Mouse (Mus musculus): ENCODE results near the gene 2700081O15Rik. TPM values are rescaled to one million over a fixed set of nuclear protein-coding genes. Genes with fewer than 3 reads are reported as not detected.
A peak's percentile ranks its signal among the peaks of the same experiment; 100 is the strongest.
"Not testable (repeated sequence)": the region's sequence is repeated elsewhere in the genome, so short reads cannot be mapped to it uniquely, and the experiment has no call there.

Gene 2700081O15Rik
- 22.8 and 25.8 TPM in 2 replicates for polyA plus RNA-seq (2015; fragmentation: Nextera tagmentation; extraction: Ambion mirVana)

GRCm38 (mm10) chr19:7416834-7417735 lies at the start of gene 2700081O15Rik:
TSS of gene 2700081O15Rik (plus strand) at chr19:7417625.
- Histone ChIP-seq H3K4me2 (ENCODE audit: low read length) (peak within 1 kb of the TSS; percentile 70), H3K27me3 (replicated peaks; ENCODE audit: control insufficient read depth, insufficient read depth, low read length) (no peaks in the 10 kb centered on the region), H3K9me3 (ENCODE audit: control insufficient read depth, low read length) (no peaks in the 10 kb centered on the region), H3K9ac (replicated peaks; ENCODE audit: low read depth, low read length) (peak within 1 kb of the TSS; percentile 97), H3K27ac (ENCODE audit: low read length) (peak within 1 kb of the TSS; percentile 98), H3K4me3 (replicated peaks; ENCODE audit: low read length) (peak within 1 kb of the TSS; percentile 83), H3K4me1 (replicated peaks; ENCODE audit: control insufficient read depth, insufficient read depth, low read length) (peaks cover 38% of the 10 kb centered on the region), H3K36me3 (ENCODE audit: control insufficient read depth, insufficient read depth) (no peaks in the 10 kb centered on the region)
- ATAC-seq = peak; percentile 55
- WGBS = under 1% methylated on average over 100 of the region's 107 CpGs

- H3K4me2 ChIP-seq (ENCODE audit: low read length); H3K9me3 ChIP-seq (ENCODE audit: control insufficient read depth, low read length); H3K4me1 ChIP-seq (replicated peaks; ENCODE audit: control insufficient read depth, insufficient read depth, low read length); H3K4me3 ChIP-seq (replicated peaks; ENCODE audit: low read length); H3K9ac ChIP-seq (replicated peaks; ENCODE audit: low read depth, low read length); ATAC-seq; H3K27me3 ChIP-seq (replicated peaks; ENCODE audit: control insufficient read depth, insufficient read depth, low read length); H3K27ac ChIP-seq (ENCODE audit: low read length): not testable (repeated sequence)
- peaks cover 35% of the 10 kb centered on the region for H3K36me3 ChIP-seq (ENCODE audit: control insufficient read depth, insufficient read depth)
- WGBS = 89% methylated on average over 4 of the region's 4 CpGs
Measured at GRCm38 (mm10) chr19:7369469-7369868, 48.0 kb upstream of the 2700081O15Rik start.

GRCm38 (mm10) chr19:7374491-7374890 lies 42.9 kb upstream of the 2700081O15Rik start:
- WGBS = 98% methylated on average over 8 of the region's 8 CpGs
- H3K4me3 ChIP-seq (replicated peaks; ENCODE audit: low read length) = no peak overlapping the region
- no peak for ATAC-seq

GRCm38 (mm10) chr19:7377639-7378038 lies 39.8 kb upstream of the 2700081O15Rik start:
- WGBS = 84% methylated on average over 2 of the region's 2 CpGs
- H3K9me3 ChIP-seq (ENCODE audit: control insufficient read depth, low read length) = no peaks in the 10 kb centered on the region

More at GRCm38 (mm10) chr19:7374491-7374890, 42.9 kb upstream of the 2700081O15Rik start:
- Histone ChIP-seq H3K9ac (replicated peaks; ENCODE audit: low read depth, low read length) (no peak overlapping the region), H3K36me3 (ENCODE audit: control insufficient read depth, insufficient read depth) (peaks cover 30% of the 10 kb centered on the region), H3K9me3 (ENCODE audit: control insufficient read depth, low read length) (no peaks in the 10 kb centered on the region), H3K4me2 (ENCODE audit: low read length) (no peak overlapping the region), H3K27ac (ENCODE audit: low read length) (no peak overlapping the region), H3K4me1 (replicated peaks; ENCODE audit: control insufficient read depth, insufficient read depth, low read length) (0 out of 2 replicates have a peak, but pooled peaks cover 2% of the 10 kb centered on the region), H3K27me3 (replicated peaks; ENCODE audit: control insufficient read depth, insufficient read depth, low read length) (no peaks in the 10 kb centered on the region)

GRCm38 (mm10) chr19:7381906-7382247 lies 35.5 kb upstream of the 2700081O15Rik start:
- H3K4me3 ChIP-seq (replicated peaks; ENCODE audit: low read length) = peak overlapping the region; percentile 60
- WGBS = 3% methylated on average over 8 of the region's 8 CpGs

More at GRCm38 (mm10) chr19:7377639-7378038, 39.8 kb upstream of the 2700081O15Rik start:
- ATAC-seq = no peak
- Histone ChIP-seq H3K9ac (replicated peaks; ENCODE audit: low read depth, low read length) (no peak overlapping the region), H3K4me1 (replicated peaks; ENCODE audit: control insufficient read depth, insufficient read depth, low read length) (peaks cover 24% of the 10 kb centered on the region), H3K27me3 (replicated peaks; ENCODE audit: control insufficient read depth, insufficient read depth, low read length) (no peaks in the 10 kb centered on the region), H3K4me2 (ENCODE audit: low read length) (no peak overlapping the region), H3K4me3 (replicated peaks; ENCODE audit: low read length) (no peak overlapping the region), H3K36me3 (ENCODE audit: control insufficient read depth, insufficient read depth) (peaks cover 17% of the 10 kb centered on the region), H3K27ac (ENCODE audit: low read length) (no peak overlapping the region)

GRCm38 (mm10) chr19:7382248-7382902 lies 35.0 kb upstream of the 2700081O15Rik start:
- Histone ChIP-seq H3K27ac (ENCODE audit: low read length) (peak overlapping the region; percentile 96), H3K4me1 (replicated peaks; ENCODE audit: control insufficient read depth, insufficient read depth, low read length) (peaks cover 33% of the 10 kb centered on the region), H3K36me3 (ENCODE audit: control insufficient read depth, insufficient read depth) (no peaks in the 10 kb centered on the region), H3K9ac (replicated peaks; ENCODE audit: low read depth, low read length) (peak overlapping the region; percentile 93), H3K4me3 (replicated peaks; ENCODE audit: low read length) (peak overlapping the region; percentile 60), H3K4me2 (ENCODE audit: low read length) (peak overlapping the region; percentile 64), H3K27me3 (replicated peaks; ENCODE audit: control insufficient read depth, insufficient read depth, low read length) (no peaks in the 10 kb centered on the region), H3K9me3 (ENCODE audit: control insufficient read depth, low read length) (no peaks in the 10 kb centered on the region)
- WGBS = under 1% methylated on average over 58 of the region's 60 CpGs
- peak; percentile 37; the same call in 1 of the 2 replicates for ATAC-seq

More at GRCm38 (mm10) chr19:7381906-7382247, 35.5 kb upstream of the 2700081O15Rik start:
- H3K9me3 ChIP-seq (ENCODE audit: control insufficient read depth, low read length) = no peaks in the 10 kb centered on the region
- H3K4me2 ChIP-seq (ENCODE audit: low read length) = peak overlapping the region; percentile 64
- peak overlapping the region; percentile 96; the same call in 1 of the 2 replicates for H3K27ac ChIP-seq (ENCODE audit: low read length)
- peaks cover 33% of the 10 kb centered on the region for H3K4me1 ChIP-seq (replicated peaks; ENCODE audit: control insufficient read depth, insufficient read depth, low read length)
- H3K9ac ChIP-seq (replicated peaks; ENCODE audit: low read depth, low read length) = peak overlapping the region; percentile 93
- H3K36me3 ChIP-seq (ENCODE audit: control insufficient read depth, insufficient read depth) = no peaks in the 10 kb centered on the region
- H3K27me3 ChIP-seq (replicated peaks; ENCODE audit: control insufficient read depth, insufficient read depth, low read length) = no peaks in the 10 kb centered on the region
- ATAC-seq = no peak

GRCm38 (mm10) chr19:7382903-7383865 lies 34.2 kb upstream of the 2700081O15Rik start, which contains the start of gene Spindoc:
TSS of gene Spindoc (minus strand) at chr19:7382994.
- under 1% methylated on average over 45 of the region's 52 CpGs for WGBS
- peak; percentile 98 for ATAC-seq

GRCm38 (mm10) chr19:7386042-7386441 lies 31.4 kb upstream of the 2700081O15Rik start:
- Histone ChIP-seq H3K4me3 (replicated peaks; ENCODE audit: low read length) (no peak overlapping the region), H3K9ac (replicated peaks; ENCODE audit: low read depth, low read length) (no peak overlapping the region), H3K9me3 (ENCODE audit: control insufficient read depth, low read length) (peaks cover 5% of the 10 kb centered on the region; the same call in 1 of the 2 replicates), H3K36me3 (ENCODE audit: control insufficient read depth, insufficient read depth) (no peaks in the 10 kb centered on the region), H3K27ac (ENCODE audit: low read length) (no peak overlapping the region), H3K4me1 (replicated peaks; ENCODE audit: control insufficient read depth, insufficient read depth, low read length) (peaks cover 19% of the 10 kb centered on the region), H3K4me2 (ENCODE audit: low read length) (no peak overlapping the region), H3K27me3 (replicated peaks; ENCODE audit: control insufficient read depth, insufficient read depth, low read length) (no peaks in the 10 kb centered on the region)
- 27% methylated on average over 2 of the region's 2 CpGs for WGBS
- no peak for ATAC-seq

More at GRCm38 (mm10) chr19:7382903-7383865, 34.2 kb upstream of the 2700081O15Rik start, which contains the start of gene Spindoc:
- Histone ChIP-seq H3K9me3 (ENCODE audit: control insufficient read depth, low read length) (0 out of 2 replicates have a peak, but pooled peaks cover 2% of the 10 kb centered on the region), H3K9ac (replicated peaks; ENCODE audit: low read depth, low read length) (peak within 1 kb of the TSS; percentile 93), H3K4me2 (ENCODE audit: low read length) (peak within 1 kb of the TSS; percentile 64), H3K27ac (ENCODE audit: low read length) (peak within 1 kb of the TSS; percentile 96), H3K27me3 (replicated peaks; ENCODE audit: control insufficient read depth, insufficient read depth, low read length) (no peaks in the 10 kb centered on the region), H3K4me3 (replicated peaks; ENCODE audit: low read length) (peak within 1 kb of the TSS; percentile 60), H3K4me1 (replicated peaks; ENCODE audit: control insufficient read depth, insufficient read depth, low read length) (peaks cover 33% of the 10 kb centered on the region), H3K36me3 (ENCODE audit: control insufficient read depth, insufficient read depth) (no peaks in the 10 kb centered on the region)

Data from forebrain, embryonic 16.5 days (tissue).